Mouse (Mus musculus): ENCODE data around the gene Atp6v1e1.

DNA sequence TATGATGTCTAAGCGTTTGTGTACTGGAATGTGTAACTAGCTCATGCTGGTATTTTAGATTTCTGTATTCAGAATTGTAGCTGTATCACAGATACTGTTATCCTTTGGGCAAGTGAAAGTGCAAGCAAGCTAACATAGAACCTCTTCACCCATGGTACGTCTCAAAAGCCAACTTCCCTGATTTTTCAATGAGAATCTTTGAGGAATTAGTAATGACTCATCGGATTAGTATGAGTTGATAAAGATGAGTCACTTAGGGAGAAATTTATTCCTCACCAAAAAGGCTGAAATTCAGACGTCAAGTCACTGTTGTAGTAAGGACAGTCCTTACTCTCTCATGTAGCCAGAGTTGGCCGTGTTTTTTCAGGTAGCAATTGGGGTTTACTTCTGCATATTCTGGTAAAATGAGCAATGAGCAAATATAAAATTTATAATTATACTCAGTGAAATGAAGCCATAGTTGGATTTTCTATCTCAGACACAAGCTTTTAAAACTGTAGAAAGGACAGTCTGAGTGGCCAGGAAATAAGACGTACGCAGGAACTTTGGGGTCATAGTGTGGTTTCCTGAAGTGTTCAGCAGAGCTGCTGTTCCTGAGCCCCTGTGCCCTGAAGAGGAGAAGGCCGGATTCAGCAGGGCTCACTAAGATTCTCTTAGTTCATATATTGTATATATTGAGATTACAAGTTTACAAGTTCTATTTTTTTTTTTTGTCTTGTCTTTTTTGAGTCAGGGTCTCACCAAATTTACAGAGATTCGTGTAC lies 43.6 kb upstream of the Atp6v1e1 start:
- TF ChIP-seq CTCF (IDR thresholded peaks at IDR 0.05; ENCODE audit: low read depth): no peak
- no peak for TF ChIP-seq EP300 (IDR thresholded peaks at IDR 0.05; ENCODE audit: low read depth)
